Mouse (Mus musculus) CH12.LX (cell line): Measurements from ENCODE around the gene Rtbdn. TPM values are rescaled to one million over a fixed set of nuclear protein-coding genes. Genes with fewer than 3 reads are reported as not detected.

Experiments used
- DNase-seq: peaks from one replicate; pipeline ENCODE4 v3.0.0-alpha.2; 2013; ENCODE audit errors: extremely low read depth
- H3K27ac ChIP-seq: 2 replicates; pipeline ENCODE4 v1.5.1; 2012; ENCODE audit warnings: low read depth, mild to moderate bottlenecking, control low read depth, moderate library complexity; ENCODE audit not compliant: insufficient read depth
- H3K27me3 ChIP-seq: replicated peaks from 2 replicates; pipeline ENCODE3; 2012; ENCODE audit warnings: inconsistent platforms
- H3K36me3 ChIP-seq, 2 experiments: replicated peaks in 1 of 2; 2 replicates each; pipeline versions ENCODE3 to v1.6.1; 2012; ENCODE audit warnings: inconsistent platforms in 1 of 2, low read length in 1 of 2, mild to moderate bottlenecking in 1 of 2, mixed read lengths in 1 of 2, moderate library complexity in 1 of 2; ENCODE audit not compliant: control insufficient read depth in 1 of 2, insufficient read depth in 1 of 2
- H3K4me1 ChIP-seq, 2 experiments: 2 replicates each; pipeline ENCODE4 v1.6.1; 2012; ENCODE audit warnings: inconsistent platforms in 1 of 2, moderate library complexity in 1 of 2; ENCODE audit not compliant: insufficient read depth in 2 of 2, control insufficient read depth in 1 of 2
- H3K4me2 ChIP-seq: 2 replicates; pipeline ENCODE4 v1.6.1; 2012; ENCODE audit warnings: low read depth, mild to moderate bottlenecking, control low read depth; ENCODE audit not compliant: poor library complexity, insufficient read depth, severe bottlenecking
- H3K4me3 ChIP-seq, 3 experiments: fragments of 150-350 bp in 1 of 3; sonication (generic) in 1 of 3; replicated peaks in 1 of 3; 2 replicates each; pipeline versions ENCODE3 to v1.5.1; 2011 to 2012; ENCODE audit warnings: low read depth in 2 of 3, low read length in 2 of 3, mild to moderate bottlenecking in 2 of 3, moderate library complexity in 2 of 3, control low read depth in 1 of 3, improper control_type of control experiment in 1 of 3, inconsistent platforms in 1 of 3, mixed read lengths in 1 of 3; ENCODE audit not compliant: poor library complexity in 1 of 3
- H3K79me2 ChIP-seq: replicated peaks from 2 replicates; pipeline ENCODE4 v1.6.1; 2012; ENCODE audit warnings: mild to moderate bottlenecking, moderate library complexity; ENCODE audit not compliant: control insufficient read depth, poor library complexity, insufficient read depth, severe bottlenecking; ENCODE audit errors: extremely low read depth
- H3K9ac ChIP-seq: 2 replicates; pipeline ENCODE4 v1.6.1; 2012; ENCODE audit warnings: low read depth, mild to moderate bottlenecking, control low read depth, moderate library complexity; ENCODE audit not compliant: insufficient read depth
- H3K9me3 ChIP-seq: replicated peaks from 2 replicates; pipeline ENCODE3; 2012; ENCODE audit warnings: low read length, inconsistent platforms, mixed read lengths
- CHD1 ChIP-seq: IDR thresholded peaks from 2 replicates; pipeline ENCODE4 v1.6.1; 2012; ENCODE audit warnings: low read depth, low read length, improper control_type of control experiment, inconsistent platforms
- E2F4 ChIP-seq: IDR thresholded peaks from 2 replicates; pipeline ENCODE4 v1.6.1; 2011; ENCODE audit warnings: low read depth, low read length, improper control_type of control experiment; ENCODE audit not compliant: insufficient replicate concordance
- EP300 ChIP-seq: IDR thresholded peaks from 2 replicates; pipeline ENCODE4 v1.6.1; 2011; ENCODE audit warnings: low read length, improper control_type of control experiment
- HCFC1 ChIP-seq: IDR thresholded peaks from 2 replicates; pipeline ENCODE4 v1.6.1; 2012; ENCODE audit warnings: low read depth, mild to moderate bottlenecking, inconsistent platforms, low read length, improper control_type of control experiment
- IRF4 ChIP-seq: IDR thresholded peaks from 2 replicates; pipeline ENCODE4 v1.6.1; 2014; ENCODE audit warnings: low read depth, mild to moderate bottlenecking, inconsistent platforms, low read length, improper control_type of control experiment
- JUN ChIP-seq: IDR thresholded peaks from 2 replicates; pipeline ENCODE4 v1.6.1; 2011; ENCODE audit warnings: low read depth, mild to moderate bottlenecking, low read length, improper control_type of control experiment, moderate library complexity; ENCODE audit not compliant: insufficient read depth
- JUND ChIP-seq: conservative IDR thresholded peaks from 2 replicates; pipeline ENCODE4 v1.6.1; 2011; ENCODE audit warnings: low read depth, low read length, improper control_type of control experiment
- KAT2A ChIP-seq: IDR thresholded peaks from 2 replicates; pipeline ENCODE4 v1.6.1; 2012; ENCODE audit warnings: low read length, improper control_type of control experiment, inconsistent platforms; ENCODE audit not compliant: insufficient replicate concordance
- MAFK ChIP-seq: IDR thresholded peaks from 2 replicates; pipeline ENCODE4 v1.6.1; 2011; ENCODE audit warnings: low read length, improper control_type of control experiment; ENCODE audit not compliant: insufficient replicate concordance
- MAZ ChIP-seq: IDR thresholded peaks from 2 replicates; pipeline ENCODE4 v1.6.1; 2012; ENCODE audit warnings: low read depth, mild to moderate bottlenecking, inconsistent platforms, low read length, improper control_type of control experiment, moderate library complexity
- MEF2A ChIP-seq: IDR thresholded peaks from 2 replicates; pipeline ENCODE4 v1.6.1; 2014; ENCODE audit warnings: low read depth, mild to moderate bottlenecking, inconsistent platforms, low read length, improper control_type of control experiment, borderline replicate concordance
- MXI1 ChIP-seq: IDR thresholded peaks from 2 replicates; pipeline ENCODE4 v1.6.1; 2011; ENCODE audit warnings: mild to moderate bottlenecking, low read depth, low read length, improper control_type of control experiment
- MYC ChIP-seq: IDR thresholded peaks from 2 replicates; pipeline ENCODE4 v1.6.1; 2011; ENCODE audit warnings: low read depth, mild to moderate bottlenecking, improper control_type of control experiment, low read length
- POLR2AphosphoS2 ChIP-seq: IDR thresholded peaks from 2 replicates; pipeline ENCODE4 v1.6.1; 2011; ENCODE audit warnings: low read depth, low read length, improper control_type of control experiment
- SMC3 ChIP-seq: IDR thresholded peaks from 2 replicates; pipeline ENCODE4 v1.6.1; 2011; ENCODE audit warnings: low read depth, low read length, improper control_type of control experiment
- TBP ChIP-seq: conservative IDR thresholded peaks from 2 replicates; pipeline ENCODE4 v1.6.1; 2011; ENCODE audit warnings: low read depth, low read length, improper control_type of control experiment
- UBTF ChIP-seq: IDR thresholded peaks from 2 replicates; pipeline ENCODE4 v1.6.1; 2012; ENCODE audit warnings: low read depth, mild to moderate bottlenecking, inconsistent platforms, low read length, improper control_type of control experiment, moderate library complexity
- USF1 ChIP-seq: IDR thresholded peaks from 2 replicates; pipeline ENCODE4 v1.6.1; 2014; ENCODE audit warnings: low read depth, mild to moderate bottlenecking, inconsistent platforms, low read length, improper control_type of control experiment
- USF2 ChIP-seq: conservative IDR thresholded peaks from 2 replicates; pipeline ENCODE4 v1.6.1; 2011; ENCODE audit warnings: low read depth, low read length, improper control_type of control experiment
- ZC3H11A ChIP-seq: IDR thresholded peaks from 2 replicates; pipeline ENCODE4 v1.6.1; 2012; ENCODE audit warnings: low read depth, mild to moderate bottlenecking, inconsistent platforms, low read length, improper control_type of control experiment
- ZKSCAN1 ChIP-seq: IDR thresholded peaks from 2 replicates; pipeline ENCODE4 v1.6.1; 2012; ENCODE audit warnings: low read depth, inconsistent platforms, low read length, improper control_type of control experiment, borderline replicate concordance
- ZMIZ1 ChIP-seq: IDR thresholded peaks from 2 replicates; pipeline ENCODE4 v1.6.1; 2012; ENCODE audit warnings: low read depth, mild to moderate bottlenecking, inconsistent platforms, low read length, improper control_type of control experiment
- ZNF384 ChIP-seq: IDR thresholded peaks from 2 replicates; pipeline ENCODE4 v1.6.1; 2012; ENCODE audit warnings: low read depth, low read length, improper control_type of control experiment, inconsistent platforms
- dilution Hi-C: fragments of 300-500 bp; cut with MboI; formaldehyde crosslinking; loops from 2 replicates; pipeline ENCODE4 v1.14.3; 2020; ENCODE audit warnings: low sequenced_read_pairs; ENCODE audit not compliant: extremely low pct_unique_long_range_greater_than_20kb, extremely low pct_ligation_motif_present
- in situ Hi-C: fragments of 300-500 bp; cut with MboI; formaldehyde crosslinking; loops from 3 replicates; pipeline ENCODE4 v1.14.3; 2019; ENCODE audit warnings: low sequenced_read_pairs, low pct_ligation_motif_present, low pct_unique_long_range_greater_than_20kb, mixed read lengths
- polyA plus RNA-seq: library from polyadenylated mRNA; unstranded; fragments of >175 nt; gene quantifications from 2 replicates; pipeline ENCODE4 v1.2.1, GENCODE M21; 2012; ENCODE audit warnings: low read depth; ENCODE audit not compliant: insufficient read length
- total RNA-seq, 2 experiments: library from RNA; depleted of rRNA; stranded (reverse); fragments of 300-350 nt in 1 of 2; fragments of >200 nt in 1 of 2; gene quantifications; 2 replicates each; pipeline ENCODE4 v1.2.3; 2012 to 2014

The Rtbdn gene
- total and polyA plus RNA-seq, 3 experiments: 0.21 to 1.8 TPM; not detected in 1

DNA sequence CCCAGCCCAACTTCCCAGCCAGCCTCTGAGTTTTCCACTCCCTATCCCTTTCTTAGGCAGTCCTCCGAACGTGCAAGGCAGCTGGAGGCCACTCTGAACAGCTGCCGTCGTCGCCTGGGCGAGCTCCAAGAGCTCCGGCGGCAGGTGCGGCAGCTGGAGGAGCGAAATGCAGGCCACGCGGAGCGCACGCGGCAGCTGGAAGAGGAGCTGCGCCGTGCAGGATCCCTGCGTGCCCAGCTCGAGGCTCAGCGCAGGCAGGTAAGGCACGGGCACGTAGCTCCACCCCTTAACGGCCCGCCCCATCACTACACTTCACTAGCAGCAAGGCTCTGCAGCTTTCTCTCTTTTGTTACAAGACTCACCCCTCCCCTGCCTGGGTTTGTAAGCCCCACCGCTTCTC lies 48.9 kb downstream of the Rtbdn start:
- dilution Hi-C loops (no loop called here), in situ Hi-C loops (no loop called here)
- H3K4me3 ChIP-seq: no peak overlapping the region
- H3K36me3 ChIP-seq: peaks cover 22 to 58% of the 10 kb centered on the region in 2 experiments
- no peaks in the 10 kb centered on the region for H3K9me3 ChIP-seq
- no peak for TF ChIP-seq ZKSCAN1
- TF ChIP-seq KAT2A: no peak
- no peak for TF ChIP-seq MYC
- no peak for TF ChIP-seq MEF2A
- no peak for TF ChIP-seq ZNF384
- no peak for TF ChIP-seq IRF4
- TF ChIP-seq MAFK: no peak
- no peak for TF ChIP-seq MXI1
- TF ChIP-seq USF2: no peak
- no peak for TF ChIP-seq UBTF
- TF ChIP-seq USF1: no peak
- no peak for TF ChIP-seq MAZ
- no peak for TF ChIP-seq JUND
- no peak for TF ChIP-seq ZC3H11A
- TF ChIP-seq SMC3: no peak
- no peak for TF ChIP-seq ZMIZ1
- TF ChIP-seq HCFC1: no peak
- no peak for TF ChIP-seq E2F4
- H3K27ac ChIP-seq: no peak overlapping the region
- no peak overlapping the region for H3K4me2 ChIP-seq
- no peaks in the 10 kb centered on the region for H3K27me3 ChIP-seq
- no peak overlapping the region for H3K9ac ChIP-seq
- DNase-seq: no peak
- H3K4me1 ChIP-seq: peaks cover 10 to 25% of the 10 kb centered on the region in 2 experiments
- no peaks in the 10 kb centered on the region for H3K79me2 ChIP-seq

GRCm38 (mm10) chr8:84996978-84997377 lies 50.2 kb downstream of the Rtbdn start:
- Histone ChIP-seq H3K4me1 (peaks cover 4 to 16% of the 10 kb centered on the region in 2 experiments), H3K4me2 (no peak overlapping the region), H3K36me3 (peaks cover 26 to 65% of the 10 kb centered on the region in 2 experiments), H3K27ac (no peak overlapping the region), H3K79me2 (no peaks in the 10 kb centered on the region), H3K9ac (no peak overlapping the region), H3K9me3 (no peaks in the 10 kb centered on the region), H3K4me3 (no peak overlapping the region), H3K27me3 (no peaks in the 10 kb centered on the region)
- TF ChIP-seq SMC3 (no peak), CHD1 (no peak), POLR2AphosphoS2 (no peak), TBP (no peak), USF1 (no peak), EP300 (no peak), JUN (no peak), ZKSCAN1 (no peak), E2F4 (no peak), ZNF384 (no peak)
- DNase-seq: no peak
- dilution Hi-C loops: no loop called here
- in situ Hi-C loops: no loop called here
